Mouse (Mus musculus): Measurements from ENCODE around the gene Tmem160.

The Tmem160 gene

GRCm38 (mm10) chr7:16441241-16441640 lies 11.3 kb upstream of the Tmem160 start:
- DNase-seq (ENCODE audit: low spot score in 2 of 2), result peak in 1 of 2 experiments; percentile 64

DNA sequence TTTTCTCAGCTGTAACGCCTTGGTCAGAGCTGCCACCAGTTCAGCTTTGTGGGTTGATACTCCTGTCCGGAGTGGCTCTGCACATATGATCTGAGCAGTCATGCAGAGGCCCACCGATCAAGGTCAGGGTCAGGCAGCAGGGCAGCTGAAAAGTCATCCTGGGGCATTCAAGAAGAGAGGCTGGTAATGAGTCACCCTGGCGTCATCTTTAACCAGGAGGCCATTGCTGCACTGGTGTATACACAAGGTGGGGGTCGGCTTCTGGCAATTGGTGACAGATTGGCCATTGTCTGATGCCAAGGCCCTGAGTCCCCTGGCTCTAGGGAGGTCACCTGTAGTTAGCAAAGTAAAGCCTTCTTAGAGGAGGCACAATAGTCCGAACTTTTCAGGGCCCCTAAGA lies 923 bp upstream of the Tmem160 start:
- no peak for DNase-seq (ENCODE audit: low spot score in 2 of 2)

GRCm38 (mm10) chr7:16453118-16453711 lies 636 bp downstream of the Tmem160 start:
- DNase-seq (ENCODE audit: low spot score in 2 of 2), result peak in 1 of 2 experiments; percentile 43

GRCm38 (mm10) chr7:16455016-16455415 lies 2.4 kb downstream of the Tmem160 start:
- DNase-seq (ENCODE audit: low spot score in 2 of 2), result no peak

GRCm38 (mm10) chr7:16456289-16456688 lies 3.7 kb downstream of the Tmem160 start:
- no peak for DNase-seq (ENCODE audit: low spot score in 2 of 2)

DNA sequence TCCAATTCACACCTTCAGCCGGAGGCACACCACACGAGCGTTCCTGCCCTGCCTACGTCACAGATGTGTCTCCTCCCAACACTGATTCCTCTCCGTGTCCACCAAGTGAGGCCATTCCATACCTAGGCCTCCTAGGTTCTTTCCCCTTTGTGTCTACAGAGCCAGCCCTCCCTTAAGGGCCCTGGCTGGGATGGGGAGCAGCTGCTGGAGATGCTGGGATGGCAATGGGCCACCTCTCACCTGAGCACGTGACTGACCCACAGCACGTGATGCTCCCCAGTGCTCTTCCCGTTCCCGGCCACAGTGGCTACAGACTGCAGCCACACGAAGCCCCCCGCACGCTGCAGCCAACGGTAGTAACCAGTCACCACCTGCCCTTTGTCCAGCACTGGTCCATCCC lies 8.0 kb downstream of the Tmem160 start:
- DNase-seq (ENCODE audit: low spot score in 2 of 2), result no peak

DNA sequence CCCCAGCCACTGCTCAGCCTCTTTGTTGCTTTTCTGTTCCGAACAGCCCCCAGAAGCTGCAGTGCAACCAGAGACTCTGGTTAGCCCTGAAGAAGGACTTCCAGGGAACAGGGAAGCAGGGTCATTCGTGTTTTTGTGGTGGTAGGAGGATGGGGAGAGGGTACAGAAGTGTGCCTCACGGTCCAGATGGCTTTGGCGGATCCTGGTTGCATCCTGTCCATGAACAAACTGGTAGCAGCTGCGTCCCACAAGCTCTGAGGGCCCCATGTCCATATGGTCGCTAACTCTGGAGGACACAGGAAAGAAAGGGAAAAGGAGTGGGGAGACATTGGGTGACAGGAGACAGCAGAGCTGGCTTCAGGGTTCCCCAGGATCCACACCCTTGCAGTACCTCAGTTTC lies 8.6 kb downstream of the Tmem160 start:
- DNase-seq (ENCODE audit: low spot score in 2 of 2), result no peak

DNA sequence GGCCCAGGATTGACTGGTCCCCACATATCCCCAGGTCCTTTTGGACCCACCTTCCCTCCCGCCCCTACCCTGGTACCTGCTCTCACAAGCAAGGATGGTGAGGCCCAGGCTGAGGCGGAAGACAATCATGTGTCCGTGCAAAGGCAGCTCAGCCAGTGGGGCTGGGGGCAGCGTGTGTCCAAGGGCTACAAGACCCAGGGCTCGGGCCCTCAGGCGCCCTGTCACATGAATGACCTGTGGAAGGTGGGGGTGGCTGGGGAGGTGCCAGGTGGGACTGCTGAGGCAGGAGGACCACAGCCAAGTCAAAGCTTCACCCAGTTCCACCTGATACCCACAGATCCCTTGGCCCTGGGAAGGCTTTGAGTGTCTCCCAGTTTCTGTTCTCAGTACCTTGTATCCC lies 9.1 kb downstream of the Tmem160 start:
- DNase-seq (ENCODE audit: low spot score in 2 of 2), result no peak

DNA sequence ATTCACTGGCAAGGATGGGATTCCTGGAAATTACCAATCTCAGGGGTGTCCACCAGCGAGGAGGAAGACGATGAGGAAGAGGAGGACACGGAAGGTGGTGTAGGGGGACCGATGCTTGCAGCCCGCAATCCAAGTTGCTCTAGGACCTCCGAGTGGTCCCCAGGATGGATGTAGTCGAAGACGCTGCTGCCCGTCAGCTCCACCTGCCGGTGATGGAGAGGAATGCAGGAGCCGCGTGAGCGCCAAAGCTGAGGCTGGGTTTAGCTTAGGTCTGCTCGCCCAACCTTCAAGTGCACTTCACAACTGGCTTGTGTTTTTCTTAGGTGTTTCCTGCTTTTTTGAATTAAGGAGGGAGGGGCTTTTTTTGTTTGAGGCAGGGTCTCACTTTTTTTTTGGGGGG lies 10.6 kb downstream of the Tmem160 start:
- DNase-seq (ENCODE audit: low spot score in 2 of 2), result peak; percentile 80 to 89

- peak; percentile 79 to 82 for DNase-seq (ENCODE audit: low spot score in 2 of 2)
These were observed 12.6 kb downstream of the Tmem160 start for GRCm38 (mm10) chr7:16465160-16465559.

- DNase-seq (ENCODE audit: low spot score in 2 of 2), result no peak
These were observed 13.0 kb downstream of the Tmem160 start for GRCm38 (mm10) chr7:16465568-16465967.

DNA sequence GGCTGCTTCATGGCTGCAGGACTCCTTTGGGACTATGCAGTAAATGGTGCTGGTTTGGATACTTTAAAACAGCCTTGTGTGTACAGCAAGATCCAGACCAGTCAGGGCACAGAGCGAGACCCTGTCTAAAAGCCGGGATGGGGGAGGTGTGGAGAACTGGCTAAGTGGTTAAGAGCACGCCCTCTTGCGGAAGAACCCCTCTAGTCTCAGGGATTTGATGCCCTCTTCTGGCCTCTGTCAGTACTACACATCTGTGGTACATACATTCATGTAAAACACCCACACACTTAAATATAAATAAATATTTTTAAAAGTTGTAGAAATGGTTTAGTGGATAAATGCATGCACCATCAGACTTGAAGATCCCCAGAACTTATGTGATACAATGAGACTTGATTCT lies 14.0 kb downstream of the Tmem160 start:
- DNase-seq (ENCODE audit: low spot score in 2 of 2), result peak in 1 of 2 experiments; percentile 70

GRCm38 (mm10) chr7:16468115-16468514 lies 15.5 kb downstream of the Tmem160 start:
- DNase-seq (ENCODE audit: low spot score in 2 of 2), result no peak

DNA sequence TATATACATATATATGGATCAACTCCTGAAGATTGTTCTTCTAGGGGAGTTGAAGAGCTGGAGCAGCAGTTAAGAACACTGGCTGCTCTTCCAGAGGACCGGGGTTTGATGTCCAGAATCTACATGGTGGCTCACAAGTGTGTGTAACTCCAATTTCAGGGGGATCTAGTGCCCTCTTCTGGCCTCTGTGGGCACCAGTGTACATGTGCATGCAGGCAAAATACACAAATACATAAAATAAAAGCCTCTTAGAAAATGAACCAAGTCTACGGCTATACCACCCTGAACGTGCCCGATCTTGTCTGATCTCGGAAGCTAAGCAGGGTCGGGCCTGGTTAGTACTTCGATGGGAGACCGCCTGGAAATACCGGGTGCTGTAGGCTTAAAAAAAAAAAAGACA lies 19.0 kb downstream of the Tmem160 start:
- DNase-seq (ENCODE audit: low spot score in 2 of 2), result peak in 1 of 2 experiments; percentile 52

DNA sequence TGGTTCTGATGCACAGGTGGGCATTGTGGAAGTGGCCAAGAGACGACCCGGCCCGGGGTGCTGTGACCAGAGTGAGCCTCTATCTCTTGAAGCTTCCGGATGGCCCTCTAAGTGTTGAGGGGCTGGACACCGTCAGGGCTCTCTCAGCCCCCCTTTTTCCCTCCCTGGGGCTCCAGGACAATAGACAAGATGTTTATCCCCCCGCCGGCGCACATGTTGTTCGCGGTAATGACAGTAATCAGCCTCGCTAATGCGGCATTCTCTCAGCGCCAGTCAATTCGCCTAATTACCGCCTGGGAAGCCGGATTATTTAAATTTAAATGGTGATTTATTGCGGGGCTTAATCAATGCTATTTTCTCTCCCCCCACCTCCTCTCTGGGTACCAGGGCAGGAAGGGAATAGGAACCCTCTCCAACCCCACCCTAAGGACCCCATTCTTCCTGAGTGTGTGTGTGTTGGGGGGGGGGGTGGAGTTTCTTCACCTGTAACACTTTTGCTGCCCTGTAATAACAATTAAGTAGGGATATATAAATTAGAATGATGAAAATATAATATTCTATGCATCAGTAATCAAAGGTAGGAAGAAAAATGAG lies 19.6 kb downstream of the Tmem160 start:
- no peak for DNase-seq (ENCODE audit: low spot score in 2 of 2)

- no peak for DNase-seq (ENCODE audit: low spot score in 2 of 2)
These were observed 21.3 kb downstream of the Tmem160 start for GRCm38 (mm10) chr7:16473847-16474246.

DNA sequence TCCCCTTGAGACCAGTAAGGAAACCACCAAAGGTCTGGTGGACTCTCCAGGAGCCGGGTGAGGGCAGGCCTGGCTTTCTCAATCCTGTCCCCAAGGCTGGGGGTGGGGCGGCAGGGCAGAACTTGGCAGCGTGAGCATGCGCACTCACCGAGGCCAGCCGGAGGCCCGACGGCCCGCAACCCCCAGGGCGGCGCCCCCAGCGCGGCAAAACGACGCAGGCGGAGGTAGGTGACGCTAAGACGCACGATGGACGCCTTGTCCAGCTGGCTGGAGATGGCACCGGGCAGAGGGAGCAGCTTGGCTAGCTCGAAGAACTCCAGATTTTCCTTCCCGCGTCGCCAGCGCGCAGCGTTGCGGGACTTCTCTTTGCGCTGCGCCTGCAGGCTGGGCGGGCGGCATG lies 21.9 kb downstream of the Tmem160 start:
- peak; percentile 29 to 65 for DNase-seq (ENCODE audit: low spot score in 2 of 2)

DNA sequence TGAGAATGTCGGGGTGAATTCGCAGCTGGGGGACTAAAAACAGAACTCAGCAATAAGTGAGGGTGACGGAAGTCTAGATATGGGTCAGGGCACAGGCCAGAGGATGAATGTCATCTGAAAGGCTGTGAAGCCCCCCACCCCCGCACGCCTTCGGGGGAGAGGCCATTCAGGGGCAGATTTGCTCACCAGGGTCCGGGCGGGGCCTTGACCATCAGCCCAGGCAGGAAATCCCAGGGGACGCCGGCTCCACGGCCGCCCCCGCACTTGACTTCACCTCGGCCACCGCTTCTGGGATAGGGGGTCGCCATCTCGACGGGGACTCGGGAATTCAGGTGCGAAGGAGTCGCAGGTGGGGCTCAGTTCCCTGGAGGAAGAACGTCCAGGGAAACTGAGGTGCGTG lies 22.7 kb downstream of the Tmem160 start:
- no peak for DNase-seq (ENCODE audit: low spot score in 2 of 2)

DNA sequence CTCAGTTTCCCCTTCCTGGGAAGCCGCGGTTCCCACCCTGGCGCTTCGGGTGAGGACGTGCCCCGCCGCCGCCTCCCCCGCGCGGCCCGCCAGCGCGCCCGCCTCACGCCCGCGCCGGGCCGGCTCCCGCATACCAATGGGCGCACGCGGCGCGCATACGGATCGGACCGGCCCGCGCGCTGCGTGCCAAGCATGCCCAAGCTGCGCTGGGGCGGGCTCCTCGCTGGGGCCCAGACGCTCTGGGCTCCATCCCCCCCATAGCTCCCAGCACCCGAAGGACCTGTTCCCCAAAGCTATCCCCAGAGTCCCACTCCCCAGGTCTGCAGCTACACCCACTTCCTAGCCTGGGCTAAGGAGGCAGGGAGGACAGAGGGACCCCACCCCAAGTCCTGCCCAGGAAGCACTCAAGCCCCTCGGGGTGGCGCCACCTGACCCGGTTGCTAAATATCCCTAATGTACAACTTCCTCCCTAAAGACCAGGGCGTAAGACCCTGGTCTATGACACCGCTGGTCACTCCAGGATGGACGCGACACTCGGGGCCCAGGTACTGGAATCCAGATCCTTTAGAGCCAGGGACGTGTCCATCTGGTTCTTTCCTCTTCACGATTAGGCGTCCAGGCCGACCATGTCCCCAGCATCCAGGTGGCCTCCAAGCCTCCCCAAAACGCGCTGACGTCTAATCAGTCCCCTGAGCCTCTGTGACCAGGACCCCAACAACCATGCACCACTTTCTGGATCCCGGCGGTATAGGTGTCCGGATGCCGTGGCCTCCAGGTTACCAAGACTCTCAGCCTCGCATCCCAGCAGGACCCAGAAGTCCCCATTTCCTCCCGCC lies 23.4 kb downstream of the Tmem160 start:
- DNase-seq (ENCODE audit: low spot score in 2 of 2), result no peak

DNA sequence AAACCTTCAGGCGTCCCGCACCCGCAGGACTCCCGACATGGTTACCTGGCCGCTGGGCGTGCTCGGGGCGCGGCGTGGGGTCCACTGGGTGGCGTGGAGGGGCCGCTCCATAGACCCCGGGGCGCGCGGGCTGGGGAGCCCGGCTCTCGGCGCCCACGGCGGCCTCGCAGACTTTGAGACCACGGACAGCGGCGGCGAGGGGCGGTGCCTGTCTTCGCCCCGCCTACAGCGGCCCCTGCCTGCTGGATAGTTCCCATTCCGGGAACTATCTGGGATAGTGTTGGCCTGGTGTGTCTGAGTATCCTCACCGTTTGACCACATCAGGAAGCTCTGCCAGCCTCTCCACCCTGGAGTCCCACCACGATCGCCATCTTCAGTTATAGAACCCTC lies 24.0 kb downstream of the Tmem160 start:
- no peak for DNase-seq (ENCODE audit: low spot score in 2 of 2)

DNA sequence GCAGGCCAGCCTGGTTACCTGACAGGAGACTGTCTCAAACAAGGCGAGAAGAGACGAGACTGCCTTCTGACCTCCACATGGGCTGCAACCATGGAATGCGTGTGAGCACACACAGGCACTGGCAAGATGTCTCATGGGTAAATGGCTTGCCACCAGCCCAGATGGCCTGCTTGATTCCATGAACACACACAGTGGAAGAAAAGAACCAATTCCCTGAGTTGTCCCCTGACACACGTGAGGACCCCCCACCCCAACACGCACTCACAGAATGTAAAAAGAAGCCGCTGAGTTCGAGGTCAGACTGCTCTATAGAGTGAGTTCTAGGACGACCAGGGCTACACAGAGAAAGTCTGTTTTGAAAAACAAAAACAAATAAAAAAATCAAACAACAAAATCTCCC lies 25.0 kb downstream of the Tmem160 start, which contains the start of gene Npas1:
Gene Npas1, minus strand, starts transcription at position 101 of the 400 bp plus-strand sequence.
- DNase-seq (ENCODE audit: low spot score in 2 of 2), result no peak

DNA sequence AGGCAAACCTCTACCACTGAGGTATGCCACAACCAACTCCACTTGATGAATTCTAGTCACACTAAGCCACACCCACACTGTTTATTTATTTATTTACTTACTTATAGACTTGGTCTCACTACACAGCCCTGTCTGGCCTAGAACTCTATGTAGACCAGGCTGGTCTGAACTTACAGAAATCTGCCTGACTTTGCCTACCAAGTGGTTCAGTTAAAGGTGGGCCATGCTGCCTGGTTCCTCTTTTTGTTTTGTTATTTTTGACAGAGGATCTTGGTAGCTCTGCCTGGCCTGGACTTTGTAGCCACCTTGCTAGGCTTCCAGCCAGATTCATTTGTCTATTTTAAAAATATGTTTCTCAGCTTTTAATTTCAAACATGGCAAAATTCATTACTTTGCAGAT lies 36.2 kb downstream of the Tmem160 start:
- no peak for DNase-seq (ENCODE audit: low spot score in 2 of 2)

DNA sequence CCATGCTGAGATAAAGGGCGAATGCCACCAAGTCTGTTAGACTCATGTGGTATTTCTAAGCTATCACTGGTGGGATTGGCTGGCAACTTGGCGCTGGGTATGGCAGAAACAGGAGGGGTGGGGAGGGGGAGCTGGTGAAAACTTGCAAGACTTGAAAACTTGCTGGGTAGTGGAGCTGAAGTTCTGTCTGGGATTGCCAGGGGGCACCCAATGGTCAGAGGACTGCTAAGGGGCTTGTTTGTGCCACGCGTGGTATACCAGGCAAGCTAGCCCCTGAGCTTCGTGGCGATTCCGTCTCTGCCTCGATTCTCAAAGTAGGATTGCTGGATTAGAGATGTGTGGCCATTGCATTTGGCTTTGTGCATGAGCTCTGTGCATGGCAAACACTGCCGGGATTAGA lies 37.4 kb downstream of the Tmem160 start:
- peak; percentile 13 to 60 for DNase-seq (ENCODE audit: low spot score in 2 of 2)

All from spleen, postnatal 10 days (tissue).